Mouse (Mus musculus) liver, embryonic 16.5 days (tissue): ENCODE measurements at regions not wholly inside any gene's neighbourhood (a gene's known extent, or its start where the extent isn't known, plus 50 kb on each side); places are given as distances from the start of the nearest gene placed in this dataset.

ENCODE experiments used
- ATAC-seq: fragments of 200-750 bp; cut with Nextera tagmentation; 2 replicates; pipeline ENCODE4 v1.8.0; 2017; ENCODE audit warnings: low read depth, mild to moderate bottlenecking, moderate number of reproducible peaks, moderate library complexity
- H3K27ac ChIP-seq: fragments of 300-500 bp; sonication (generic); 2 replicates; pipeline ENCODE4 v1.5.1; 2014; ENCODE audit warnings: mild to moderate bottlenecking, low read length
- H3K27me3 ChIP-seq: fragments of 300-500 bp; sonication (generic); 2 replicates; pipeline ENCODE4 v1.6.1; 2014; ENCODE audit warnings: low read depth, low read length, mixed read lengths; ENCODE audit not compliant: control insufficient read depth, insufficient read depth
- H3K36me3 ChIP-seq: fragments of 300-500 bp; sonication (generic); 2 replicates; pipeline ENCODE4 v1.6.1; 2014; ENCODE audit warnings: mild to moderate bottlenecking; ENCODE audit not compliant: control insufficient read depth, insufficient read depth
- H3K4me1 ChIP-seq: fragments of 300-500 bp; sonication (generic); 2 replicates; pipeline ENCODE4 v1.6.1; 2014; ENCODE audit warnings: low read depth, low read length, mixed read lengths; ENCODE audit not compliant: control insufficient read depth
- H3K4me2 ChIP-seq: fragments of 300-500 bp; sonication (generic); 2 replicates; pipeline ENCODE4 v1.6.1; 2014; ENCODE audit warnings: low read depth, low read length, mixed read lengths
- H3K4me3 ChIP-seq: fragments of 300-500 bp; sonication (generic); 2 replicates; pipeline ENCODE4 v1.5.1; 2014; ENCODE audit warnings: low read depth, mild to moderate bottlenecking, low read length
- H3K9ac ChIP-seq: fragments of 300-500 bp; sonication (generic); 2 replicates; pipeline ENCODE4 v1.6.1; 2014; ENCODE audit warnings: low read depth, low read length
- H3K9me3 ChIP-seq: fragments of 300-500 bp; sonication (generic); replicated peaks from 2 replicates; pipeline ENCODE4 v1.6.1; 2016; ENCODE audit warnings: low read length; ENCODE audit not compliant: control insufficient read depth
- WGBS: fragments of 180-500 bp; shearing (Covaris S2); extraction: QIAGEN DNeasy Blood & Tissue Kit; methylation state at CpG from one replicate; pipeline ENCODE4 v1.1.7; 2014; ENCODE audit not compliant: insufficient replicate concordance; 5-methylcytosine and 5-hydroxymethylcytosine counted together

GRCm38 (mm10) chr9:116231351-116232311, 56.5 kb upstream of the Tgfbr2 start:
- H3K4me1 ChIP-seq, result no peaks in the 10 kb centered on the region
- WGBS, result 68% methylated on average over 16 of the region's 16 CpGs
- H3K27ac ChIP-seq, result no peak overlapping the region
- H3K4me2 ChIP-seq, result no peak overlapping the region
- H3K27me3 ChIP-seq, result no peaks in the 10 kb centered on the region
- no peak for ATAC-seq
- no peaks in the 10 kb centered on the region for H3K36me3 ChIP-seq
- no peak overlapping the region for H3K4me3 ChIP-seq
- no peaks in the 10 kb centered on the region for H3K9me3 ChIP-seq
- H3K9ac ChIP-seq, result no peak overlapping the region

GRCm38 (mm10) chr9:116230346-116230745, 55.2 kb upstream of the Tgfbr2 start:
- Histone ChIP-seq H3K36me3 (no peaks in the 10 kb centered on the region), H3K27me3 (no peaks in the 10 kb centered on the region), H3K9me3 (no peaks in the 10 kb centered on the region), H3K4me3 (no peak overlapping the region), H3K27ac (no peak overlapping the region), H3K9ac (no peak overlapping the region), H3K4me1 (no peaks in the 10 kb centered on the region), H3K4me2 (no peak overlapping the region)
- no peak for ATAC-seq
- WGBS, result 71% methylated on average over 7 of the region's 7 CpGs

- H3K27ac ChIP-seq, result no peak overlapping the region
- H3K4me2 ChIP-seq, result no peak overlapping the region
- H3K36me3 ChIP-seq, result no peaks in the 10 kb centered on the region
- no peaks in the 10 kb centered on the region for H3K9me3 ChIP-seq
- no peak overlapping the region for H3K9ac ChIP-seq
- ATAC-seq, result no peak
- no peaks in the 10 kb centered on the region for H3K4me1 ChIP-seq
- no peak overlapping the region for H3K4me3 ChIP-seq
- whole genome bisulfite sequencing, result 30% methylated on average over 9 of the region's 9 CpGs
- H3K27me3 ChIP-seq, result no peaks in the 10 kb centered on the region
These were observed 53.3 kb upstream of the Tgfbr2 start for GRCm38 (mm10) chr9:116228443-116228842.

GRCm38 (mm10) chr9:116227738-116228137, 52.6 kb upstream of the Tgfbr2 start:
- H3K27ac ChIP-seq, result no peak overlapping the region
- H3K27me3 ChIP-seq, result no peaks in the 10 kb centered on the region
- H3K4me1 ChIP-seq, result no peaks in the 10 kb centered on the region
- 57% methylated on average over 7 of the region's 7 CpGs for WGBS
- no peak overlapping the region for H3K4me2 ChIP-seq
- H3K9ac ChIP-seq, result no peak overlapping the region
- H3K36me3 ChIP-seq, result no peaks in the 10 kb centered on the region
- ATAC-seq, result no peak
- no peaks in the 10 kb centered on the region for H3K9me3 ChIP-seq
- H3K4me3 ChIP-seq, result no peak overlapping the region
